Mouse (Mus musculus) right cerebral cortex, postnatal 25 days (tissue): ENCODE measurements around the gene Olfr222.

Experiments
- DNase-seq: peaks from one replicate; pipeline ENCODE4 v3.0.0; 2022

Olfr222 gene

DNA sequence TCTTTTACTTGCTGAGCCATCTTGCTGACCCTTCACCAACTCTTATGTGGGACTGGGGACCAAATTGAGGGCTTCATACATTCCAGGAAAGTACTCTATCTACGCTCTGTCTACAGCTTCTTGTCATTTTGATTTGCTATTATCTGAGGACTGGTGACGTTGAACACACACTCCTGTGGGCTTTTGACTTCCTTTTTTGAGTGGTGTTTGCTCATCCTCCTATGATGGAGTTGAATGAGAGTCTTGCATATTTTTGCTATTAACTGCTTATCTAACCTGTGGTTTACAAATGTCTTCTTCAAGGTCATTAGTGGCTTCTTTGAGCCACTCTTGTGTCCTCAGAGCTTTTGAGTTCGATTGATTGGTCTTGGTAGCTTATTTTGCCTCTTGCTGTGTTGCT lies 35.9 kb downstream of the Olfr222 start:
- DNase-seq: no peak

DNA sequence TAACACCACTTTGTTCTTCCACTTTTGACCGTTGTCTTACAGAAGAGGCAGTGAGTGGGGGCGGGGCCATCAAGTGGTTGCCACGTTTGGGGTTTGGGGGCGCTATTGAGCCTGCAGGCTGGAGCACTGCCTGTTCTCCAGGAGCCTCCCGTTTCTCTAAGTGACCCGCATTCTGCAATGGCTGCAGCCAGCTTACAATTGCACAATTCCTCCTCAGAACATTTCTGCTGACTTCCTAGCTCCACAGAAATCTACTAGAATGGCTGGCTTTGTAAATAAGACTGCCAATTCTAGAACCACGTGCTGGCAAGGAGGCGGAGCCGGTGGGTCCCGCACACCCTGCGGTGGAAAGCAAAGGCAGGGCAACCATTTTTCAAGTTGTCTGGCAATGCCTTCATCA lies 37.6 kb downstream of the Olfr222 start:
- peak; percentile 36 for DNase-seq

DNA sequence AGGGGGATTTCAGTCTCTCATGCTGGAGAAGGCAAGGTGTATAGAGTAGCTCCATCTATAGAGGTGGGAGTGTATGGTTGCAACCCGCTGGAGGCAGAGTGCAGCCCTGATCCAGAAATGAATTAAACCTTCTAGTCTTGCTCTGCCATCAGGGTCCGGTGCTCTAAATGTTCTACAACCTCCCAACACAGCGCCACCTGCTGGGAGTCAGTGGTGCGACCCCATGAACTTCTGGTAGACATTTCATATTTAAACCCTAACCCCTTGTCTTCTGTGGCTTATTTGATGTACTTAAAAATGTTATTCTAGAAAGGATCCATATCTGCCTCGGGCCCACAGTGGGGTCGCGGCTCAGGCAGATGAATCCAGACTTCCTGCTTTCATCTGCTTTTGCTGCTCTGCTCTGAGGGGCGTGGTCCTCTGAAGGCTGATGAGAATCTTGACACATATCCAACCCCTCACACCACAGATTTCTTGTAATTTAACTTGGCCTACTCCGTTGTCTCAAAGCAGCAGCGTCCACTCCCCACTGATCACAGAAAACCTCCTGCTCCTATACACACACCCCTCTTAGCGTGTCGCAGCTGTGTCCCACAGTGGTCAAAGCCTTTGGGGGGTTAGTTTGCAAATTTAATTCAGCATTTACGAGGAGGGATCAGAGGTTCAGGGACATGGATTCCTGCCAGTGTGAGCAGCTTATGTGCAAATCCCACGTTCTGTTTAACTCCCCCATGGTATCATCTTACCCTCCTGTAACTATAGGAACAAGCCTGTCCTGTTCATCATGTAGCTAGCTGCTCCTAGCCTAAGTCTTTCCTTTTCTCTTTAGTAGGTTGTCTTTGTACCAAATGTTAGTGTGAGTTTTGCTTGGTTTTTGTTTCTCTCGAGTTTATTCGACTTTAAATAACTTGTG lies 38.6 kb downstream of the Olfr222 start:
- DNase-seq: no peak

DNA sequence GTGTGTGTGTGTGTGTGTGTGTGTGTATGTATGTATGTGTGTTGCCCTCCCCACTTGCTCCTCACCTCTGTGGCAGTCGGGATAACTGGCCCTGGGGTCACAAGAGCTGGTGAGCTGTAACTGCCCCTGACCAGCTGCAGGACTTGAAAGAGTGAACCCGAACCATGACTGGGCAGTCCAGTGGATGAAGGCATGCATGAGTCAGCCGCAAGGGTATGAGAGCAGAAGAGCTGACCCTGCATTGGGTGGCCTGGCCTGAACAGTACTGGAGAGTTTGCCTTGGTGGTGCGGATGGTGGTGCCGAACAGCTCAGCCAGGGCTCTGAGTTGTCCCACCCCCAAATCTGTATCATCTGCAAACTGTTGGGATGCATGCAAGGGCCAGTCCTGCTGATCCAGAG lies 44.5 kb downstream of the Olfr222 start:
- DNase-seq: no peak

DNA sequence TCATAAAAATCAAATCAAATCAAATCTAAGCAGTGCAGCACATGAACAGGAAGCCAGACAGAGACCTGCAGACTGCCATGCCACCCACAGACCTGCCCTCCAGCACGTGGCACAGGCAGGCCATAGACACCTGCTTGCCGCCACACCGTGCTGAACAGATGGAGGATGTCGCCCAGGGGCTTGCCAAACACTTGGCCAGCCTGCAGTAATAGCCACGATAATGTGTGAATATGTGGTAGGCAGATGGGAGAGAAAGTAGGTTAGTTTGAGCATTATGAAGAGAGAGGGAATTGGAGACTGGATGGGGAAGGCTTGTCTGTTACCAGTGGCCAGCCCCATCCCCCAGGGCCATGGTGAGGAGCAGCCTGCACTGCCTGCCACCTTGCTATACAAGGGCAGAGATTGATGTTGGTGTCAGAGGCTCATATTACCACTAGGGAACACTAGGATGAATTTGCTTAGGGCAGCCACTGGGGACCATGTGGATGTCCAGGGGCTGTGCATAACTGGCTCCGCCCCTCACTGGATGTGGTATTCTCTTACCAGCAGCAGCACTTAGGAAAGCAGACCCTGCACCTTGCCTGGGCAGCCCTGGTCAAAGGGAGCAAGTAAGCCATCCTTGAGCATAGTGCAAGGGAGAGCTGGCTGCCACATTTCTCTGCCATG lies 45.0 kb downstream of the Olfr222 start:
- DNase-seq: peak; percentile 55

DNA sequence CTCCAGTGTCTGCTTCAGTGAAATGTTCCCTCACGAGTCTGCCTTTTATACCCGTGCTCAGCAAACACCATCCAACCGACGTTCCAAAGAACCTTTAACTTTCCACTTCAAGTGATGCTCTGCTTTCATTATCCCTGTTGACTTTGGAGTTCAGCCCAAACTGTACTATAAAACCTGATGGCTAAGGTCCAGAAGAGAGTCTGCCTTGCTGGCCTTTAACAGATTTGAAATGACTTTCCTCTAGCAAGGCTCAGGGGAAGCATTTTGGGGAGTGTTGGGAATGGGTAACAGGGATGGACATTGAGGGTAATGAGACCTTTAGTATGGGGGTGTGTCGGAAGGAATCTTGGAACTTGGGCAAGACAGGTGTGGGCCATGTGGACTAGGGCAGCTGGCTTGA lies 45.8 kb downstream of the Olfr222 start:
- no peak for DNase-seq

DNA sequence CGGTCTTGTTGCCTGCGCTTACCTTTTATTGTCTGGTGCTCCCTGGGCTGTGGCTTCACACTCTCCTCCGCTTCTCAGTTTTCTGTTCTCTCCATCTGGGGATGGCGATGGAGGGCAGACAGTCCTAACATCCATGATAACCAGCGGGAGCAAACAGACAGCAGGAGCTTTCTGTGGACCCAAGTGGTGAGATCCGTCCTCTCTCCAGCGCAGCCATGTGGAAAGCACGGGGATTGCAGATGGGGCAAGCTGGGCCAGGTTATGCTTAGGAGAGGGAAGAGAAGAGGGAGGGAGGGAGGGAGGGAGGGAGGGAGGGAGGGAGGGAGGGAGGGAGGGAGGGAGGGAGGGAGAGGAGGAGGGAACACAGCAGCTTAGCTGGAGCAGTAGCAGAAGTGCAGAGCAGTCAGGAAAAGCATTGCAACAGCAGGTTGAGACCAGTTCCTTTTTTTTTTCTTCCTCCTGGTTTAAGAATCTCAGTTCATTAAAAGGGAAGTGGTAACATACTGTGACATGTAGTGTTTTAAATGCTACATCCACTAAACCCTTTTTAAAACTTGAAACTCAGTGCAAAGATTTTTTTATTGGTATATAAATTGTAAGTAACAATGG lies 49.5 kb downstream of the Olfr222 start, which contains the start of gene Zkscan17:
Gene Zkscan17, minus strand, starts transcription at position 280 of the 609 bp plus-strand sequence.
- DNase-seq: no peak

DNA sequence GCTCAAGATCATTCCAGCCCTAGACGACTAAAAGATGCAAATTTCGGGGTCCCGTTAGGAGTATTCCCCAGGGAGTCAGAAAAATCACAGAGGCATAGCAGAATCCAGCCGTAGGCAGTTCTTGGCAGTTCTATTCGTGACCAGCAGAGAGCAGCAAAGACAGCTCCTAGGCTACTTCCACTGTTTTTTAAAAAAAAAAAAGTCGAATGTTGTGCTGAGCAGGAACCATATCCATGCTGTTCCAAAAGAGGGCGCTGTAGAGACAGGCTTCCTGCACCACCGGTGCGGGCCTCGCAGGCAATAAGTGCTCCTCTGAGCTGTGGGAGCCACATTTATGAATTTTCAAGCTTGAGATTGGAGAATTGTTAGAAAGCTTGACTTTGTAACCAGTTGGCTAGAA lies 50.8 kb downstream of the Olfr222 start:
- peak; percentile 77 for DNase-seq

DNA sequence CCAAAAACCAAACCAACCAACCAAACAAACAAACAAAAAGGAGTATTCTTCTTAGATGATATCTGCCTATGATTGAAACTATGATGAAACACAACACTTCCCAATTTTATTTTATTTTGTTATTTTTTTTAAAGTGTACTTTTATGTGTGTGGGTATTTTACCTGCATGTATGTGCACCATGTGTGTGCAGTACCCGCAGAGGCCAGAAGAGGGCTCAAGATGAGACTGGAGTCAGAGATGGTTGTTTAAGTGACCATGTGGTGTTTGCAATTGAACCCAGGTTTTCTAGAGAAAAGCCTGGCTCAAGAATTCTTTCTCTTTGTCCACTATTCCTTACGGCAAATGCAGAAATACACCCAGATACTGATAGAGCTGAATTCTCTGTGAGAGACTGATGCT lies 51.9 kb downstream of the Olfr222 start:
- no peak for DNase-seq
